Comparison of ENCODE assay signal across 19 mouse cellular contexts in the genomic region with DNA sequence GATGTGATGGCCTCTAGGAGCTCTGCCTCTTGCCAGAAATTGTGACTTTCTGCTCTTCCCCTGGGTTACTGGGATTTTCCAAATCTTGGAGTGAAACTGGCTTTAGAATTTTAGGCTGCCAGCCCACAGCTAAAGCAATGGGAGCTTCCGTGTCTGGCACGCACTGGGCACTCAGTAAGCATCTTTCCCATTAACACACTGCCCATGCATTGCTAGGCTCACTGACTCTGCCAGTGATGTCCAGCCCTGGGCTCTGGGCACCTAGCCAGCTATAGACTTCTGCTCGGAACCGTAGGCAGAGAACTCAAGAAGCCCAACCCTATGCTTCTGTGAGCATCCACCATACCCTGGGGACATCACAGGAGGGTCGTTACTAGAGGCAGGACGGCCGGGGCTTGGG. TPM values are rescaled to one million over a fixed set of nuclear protein-coding genes. Genes with fewer than 3 reads are reported as not detected.
A peak's percentile ranks its signal among the peaks of the same experiment; 100 is the strongest.
DNase-seq lines count a peak whose midpoint lies in the region; TF ChIP-seq lines count a peak whose summit lies in the region.
"Had no signal": no experiment of that assay in that cellular context is flagged by ENCODE, and none has a peak within 500 bp of the region (broad histone marks: within the 10 kb centered on the region; RNA-seq: fewer than 3 reads in every experiment).

No protein-coding gene starts in this region.

- DNase-seq in layer of hippocampus, adult 2 months (ENCODE audit: low spot score in 2 of 2), result no peak
- DNase-seq in layer of hippocampus, postnatal 36 days, result no peak
- peak; percentile 44 for DNase-seq in Muller cell, postnatal 12 days (ENCODE audit: inconsistent ontology term)
- DNase-seq in brain, adult 2 months (ENCODE audit: low read depth, low spot score), result peak; percentile 87
- DNase-seq in cerebellum, adult 9-11 months, result peak; percentile 87
- no peak for DNase-seq in heart, adult 18-20 months
- DNase-seq in right cerebral cortex, adult 18-20 months, result no peak
- DNase-seq: gastrocnemius, postnatal 36 days; heart, postnatal 14 days; kidney, adult 9 months; kidney, postnatal 36 days; liver, embryonic 13.5 days; lung, postnatal 10 days; midbrain, embryonic 14.5 days; right cerebral cortex, postnatal 14 days; thymus, postnatal 4 days had no signal

- H3K27ac ChIP-seq in layer of hippocampus, adult 2 months, result peak overlapping the region; percentile 23; the same call in 1 of the 2 replicates
- H3K27ac ChIP-seq: embryonic facial prominence, embryonic 10.5 days; heart, embryonic 10.5 days; liver, embryonic 13.5 days; stomach, postnatal 0 days had no signal

- H3K4me3 ChIP-seq in layer of hippocampus, adult 2 months, result no peak overlapping the region
- H3K4me3 ChIP-seq: embryonic facial prominence, embryonic 10.5 days; heart, embryonic 10.5 days; liver, embryonic 13.5 days had no signal

- TF ChIP-seq CTCF in layer of hippocampus, adult 2 months (conservative IDR thresholded peaks at IDR 0.05), result no peak

RNA-seq across cellular contexts. Expression of a gene that starts 48.2 kb away (rescaled TPM):
- 100 to 1,000 TPM; 156 to 163 TPM for total RNA-seq in layer of hippocampus, adult 2 months (2021)
- 100 to 1,000 TPM; 153 to 154 TPM for total RNA-seq in layer of hippocampus, postnatal 36 days (2021)
- 1 to 10 TPM; 2.1 to 2.8 TPM for total RNA-seq in heart, adult 18-20 months (2021)

Comparison
In these comparisons a context has a peak if more than half of its experiments do, and no peak if none do; other contexts are left out.
1. DNase-seq: peak in Muller cell, postnatal 12 days (single experiment), brain, adult 2 months (single experiment) and cerebellum, adult 9-11 months (single experiment); none in layer of hippocampus, adult 2 months (0 of 2), layer of hippocampus, postnatal 36 days (0 of 2), heart, adult 18-20 months (0 of 2) and right cerebral cortex, adult 18-20 months (single experiment).
2. RNA of a gene that starts 48.2 kb away (total RNA-seq): 156 to 163 TPM in layer of hippocampus, adult 2 months and 153 to 154 TPM in layer of hippocampus, postnatal 36 days; 2.1 to 2.8 TPM in heart, adult 18-20 months; every median in the first group is over 10 times any median in the second.